12 mouse cellular contexts compared by ENCODE assay signal in the genomic region with DNA sequence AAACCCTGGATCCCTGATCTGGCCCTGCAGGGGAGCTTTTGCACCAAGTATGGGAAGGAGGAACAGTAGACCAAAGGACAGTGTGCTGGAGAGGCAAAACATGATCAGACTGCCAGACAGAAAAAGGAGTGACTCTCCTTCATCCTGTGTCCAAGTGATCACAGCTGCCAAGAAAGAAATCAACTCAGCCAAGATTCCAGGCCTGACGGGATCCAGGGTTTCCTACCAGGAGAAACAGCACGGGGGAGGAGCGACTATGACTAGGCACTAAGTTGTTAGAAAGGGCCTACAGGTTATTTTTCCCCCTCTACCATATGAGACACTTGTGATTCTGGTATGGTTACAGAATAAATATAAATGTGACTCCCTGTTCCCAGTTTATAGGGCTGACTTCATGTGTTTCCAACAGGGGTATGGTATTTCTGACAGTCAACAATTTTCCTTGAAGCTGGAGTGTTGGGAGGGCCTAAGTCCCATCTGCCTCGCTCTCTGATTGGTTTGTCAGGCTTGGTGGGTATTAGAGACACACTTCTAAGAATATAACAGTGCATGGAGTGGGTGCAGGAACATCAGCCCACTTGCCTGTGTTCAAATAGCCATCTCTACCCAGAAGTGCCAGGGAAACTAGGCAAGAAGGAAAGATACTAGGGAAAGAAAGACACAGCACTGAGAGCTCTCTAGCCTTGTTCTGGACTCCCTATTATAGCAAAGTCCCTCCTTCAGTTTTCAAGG.
DNase-seq lines count a peak whose midpoint lies in the region; ATAC-seq lines count a peak whose summit lies in the region.
"Had no signal": no experiment of that assay in that cellular context is flagged by ENCODE, and none has a peak within 500 bp of the region (broad histone marks: within the 10 kb centered on the region; RNA-seq: fewer than 3 reads in every experiment).

No protein-coding gene starts in this region.

- no peak overlapping the region for H3K9ac ChIP-seq in forebrain, embryonic 13.5 days
- no peak overlapping the region for H3K9ac ChIP-seq in forebrain, embryonic 11.5 days (ENCODE audit: low read length)
- H3K9ac ChIP-seq in forebrain, embryonic 16.5 days (replicated peaks; ENCODE audit: low read depth, low read length), result no peak overlapping the region
- no peak overlapping the region for H3K9ac ChIP-seq in limb, embryonic 15.5 days
- H3K9ac ChIP-seq: limb, embryonic 12.5 days; midbrain, embryonic 15.5 days had no signal

- no peak for DNase-seq in forebrain, embryonic 11.5 days (ENCODE audit: low spot score)
- peak; percentile 58 to 59 for DNase-seq in left cerebral cortex, postnatal 36 days (ENCODE audit: low spot score in 2 of 2)
- no peak for DNase-seq in left cerebral cortex, adult 11 months (ENCODE audit: low spot score)
- no peak for DNase-seq in cerebellum, postnatal 36 days
- no peak for DNase-seq in cerebellum, adult 9-10 months
- DNase-seq: kidney, adult 18-20 months; thymus, adult 18-20 months had no signal

- H3K27me3 ChIP-seq in forebrain, embryonic 13.5 days, result no peaks in the 10 kb centered on the region
- H3K27me3 ChIP-seq in forebrain, embryonic 11.5 days (ENCODE audit: control insufficient read depth, insufficient read depth, low read length), result no peaks in the 10 kb centered on the region
- no peaks in the 10 kb centered on the region for H3K27me3 ChIP-seq in forebrain, embryonic 16.5 days (replicated peaks; ENCODE audit: control insufficient read depth, insufficient read depth, low read length)
- no peaks in the 10 kb centered on the region for H3K27me3 ChIP-seq in limb, embryonic 15.5 days
- H3K27me3 ChIP-seq: limb, embryonic 12.5 days; midbrain, embryonic 15.5 days had no signal

- no peak overlapping the region for H3K4me3 ChIP-seq in forebrain, embryonic 13.5 days
- H3K4me3 ChIP-seq in forebrain, embryonic 11.5 days (ENCODE audit: low read depth, low read length), result no peak overlapping the region
- H3K4me3 ChIP-seq in forebrain, embryonic 16.5 days (replicated peaks; ENCODE audit: low read length), result no peak overlapping the region
- H3K4me3 ChIP-seq in limb, embryonic 15.5 days, result no peak overlapping the region
- H3K4me3 ChIP-seq: limb, embryonic 12.5 days; midbrain, embryonic 15.5 days had no signal

- no peak for ATAC-seq in forebrain, embryonic 13.5 days
- ATAC-seq in forebrain, embryonic 11.5 days (replicated peaks; ENCODE audit: low FRiP score), result no peak
- ATAC-seq in forebrain, embryonic 16.5 days, result no peak
- no peak for ATAC-seq in limb, embryonic 15.5 days (ENCODE audit: insufficient number of reproducible peaks, low FRiP score, low TSS enrichment, low read depth)
- ATAC-seq: midbrain, embryonic 15.5 days had no signal

- H3K4me1 ChIP-seq in forebrain, embryonic 13.5 days, result peaks cover 66% of the 10 kb centered on the region
- peaks cover 22% of the 10 kb centered on the region for H3K4me1 ChIP-seq in forebrain, embryonic 11.5 days (replicated peaks; ENCODE audit: control insufficient read depth, insufficient read depth, low read length)
- H3K4me1 ChIP-seq in forebrain, embryonic 16.5 days (replicated peaks; ENCODE audit: control insufficient read depth, insufficient read depth, low read length), result peaks cover 47% of the 10 kb centered on the region
- H3K4me1 ChIP-seq in limb, embryonic 15.5 days, result peaks cover 35% of the 10 kb centered on the region

- 0 out of 2 replicates have a peak, but pooled peaks cover 5% of the 10 kb centered on the region for H3K9me3 ChIP-seq in forebrain, embryonic 13.5 days (replicated peaks)
- no peaks in the 10 kb centered on the region; the same call in 1 of the 2 replicates for H3K9me3 ChIP-seq in forebrain, embryonic 11.5 days (ENCODE audit: control insufficient read depth, low read length)
- H3K9me3 ChIP-seq in forebrain, embryonic 16.5 days (ENCODE audit: control insufficient read depth, low read length), result no peaks in the 10 kb centered on the region
- H3K9me3 ChIP-seq in limb, embryonic 15.5 days, result no peaks in the 10 kb centered on the region
- H3K9me3 ChIP-seq: midbrain, embryonic 15.5 days had no signal

- peaks cover 3% of the 10 kb centered on the region; the same call in 1 of the 2 replicates for H3K36me3 ChIP-seq in forebrain, embryonic 13.5 days (ENCODE audit: poor library complexity, severe bottlenecking)
- no peaks in the 10 kb centered on the region for H3K36me3 ChIP-seq in forebrain, embryonic 11.5 days (ENCODE audit: control insufficient read depth, insufficient read depth, low read length)
- no peaks in the 10 kb centered on the region for H3K36me3 ChIP-seq in forebrain, embryonic 16.5 days (ENCODE audit: control insufficient read depth, insufficient read depth)
- H3K36me3 ChIP-seq in limb, embryonic 15.5 days, result no peaks in the 10 kb centered on the region
- H3K36me3 ChIP-seq: limb, embryonic 12.5 days; midbrain, embryonic 15.5 days had no signal

- WGBS in forebrain, embryonic 13.5 days, result 88% methylated on average over 4 of the region's 4 CpGs
- WGBS in forebrain, embryonic 11.5 days, result 92% methylated on average over 4 of the region's 4 CpGs
- WGBS in forebrain, embryonic 16.5 days, result 60% methylated on average over 4 of the region's 4 CpGs
- 48% methylated on average over 4 of the region's 4 CpGs for WGBS in limb, embryonic 15.5 days

- intact Hi-C loops in left cerebral cortex, postnatal 36 days (cut with DNase I), result no loop called here

- H3K4me2 ChIP-seq in forebrain, embryonic 13.5 days, result no peak overlapping the region
- H3K4me2 ChIP-seq in forebrain, embryonic 11.5 days (ENCODE audit: low read depth, low read length, severe bottlenecking), result no peak overlapping the region
- no peak overlapping the region for H3K4me2 ChIP-seq in forebrain, embryonic 16.5 days (ENCODE audit: low read length)
- H3K4me2 ChIP-seq in limb, embryonic 15.5 days, result no peak overlapping the region
- H3K4me2 ChIP-seq: limb, embryonic 12.5 days; midbrain, embryonic 15.5 days had no signal

- peak overlapping the region; percentile 81; the same call in 1 of the 2 replicates for H3K27ac ChIP-seq in forebrain, embryonic 13.5 days
- no peak overlapping the region for H3K27ac ChIP-seq in forebrain, embryonic 11.5 days (ENCODE audit: low read depth, low read length)
- H3K27ac ChIP-seq in forebrain, embryonic 16.5 days (ENCODE audit: low read length), result peak overlapping the region; percentile 89
- peak overlapping the region; percentile 61 for H3K27ac ChIP-seq in limb, embryonic 15.5 days

Comparison
In these comparisons a context has a peak if more than half of its experiments do, and no peak if none do; other contexts are left out.
1. DNase-seq: peak in left cerebral cortex, postnatal 36 days (2 of 2); none in forebrain, embryonic 11.5 days (single experiment), left cerebral cortex, adult 11 months (single experiment), cerebellum, postnatal 36 days (0 of 2) and cerebellum, adult 9-10 months (single experiment).